Mouse (Mus musculus) intestine, postnatal 0 days (tissue): ENCODE measurements at regions not wholly inside any gene's neighbourhood (a gene's known extent, or its start where the extent isn't known, plus 50 kb on each side); places are given as distances from the start of the nearest gene placed in this dataset.

Experiments used
- ATAC-seq: fragments of 200-750 bp; cut with Nextera tagmentation; 2 replicates; pipeline ENCODE4 v1.8.0; 2017; ENCODE audit warnings: mild to moderate bottlenecking, moderate TSS enrichment, moderate library complexity
- H3K27ac ChIP-seq: fragments of 300-500 bp; sonication (generic); 2 replicates; pipeline ENCODE4 v1.5.1; 2014; ENCODE audit warnings: mild to moderate bottlenecking, low read depth, low read length, moderate library complexity
- H3K27me3 ChIP-seq: fragments of 300-500 bp; sonication (generic); replicated peaks from 2 replicates; pipeline ENCODE4 v1.6.1; 2014; ENCODE audit warnings: low read length, mixed read lengths; ENCODE audit not compliant: control insufficient read depth, insufficient read depth
- H3K36me3 ChIP-seq: fragments of 300-500 bp; sonication (generic); 2 replicates; pipeline ENCODE4 v1.6.1; 2014; ENCODE audit warnings: mild to moderate bottlenecking, moderate library complexity; ENCODE audit not compliant: control insufficient read depth, insufficient read depth
- H3K4me1 ChIP-seq: fragments of 300-500 bp; sonication (generic); replicated peaks from 2 replicates; pipeline ENCODE4 v1.6.1; 2014; ENCODE audit warnings: antibody characterized with exemption, low read length, mixed read lengths; ENCODE audit not compliant: control insufficient read depth, insufficient read depth
- H3K4me2 ChIP-seq: fragments of 300-500 bp; sonication (generic); replicated peaks from 2 replicates; pipeline ENCODE4 v1.6.1; 2014; ENCODE audit warnings: low read depth, mild to moderate bottlenecking, moderate library complexity
- H3K4me3 ChIP-seq: fragments of 300-500 bp; sonication (generic); 2 replicates; pipeline ENCODE4 v1.5.1; 2014; ENCODE audit warnings: low read depth, low read length
- H3K9ac ChIP-seq: fragments of 300-500 bp; sonication (generic); 2 replicates; pipeline ENCODE4 v1.6.1; 2014; ENCODE audit warnings: mild to moderate bottlenecking, low read depth, low read length
- H3K9me3 ChIP-seq: fragments of 300-500 bp; sonication (generic); 2 replicates; pipeline ENCODE4 v1.6.1; 2016; ENCODE audit warnings: mixed run types; ENCODE audit not compliant: control insufficient read depth
- CTCF ChIP-seq: sonication (generic); IDR thresholded peaks from 2 replicates; pipeline ENCODE4 v1.5.1; 2016; ENCODE audit warnings: low read depth, mild to moderate bottlenecking, control low read depth, antibody characterized with exemption, moderate library complexity
- WGBS: fragments of 180-500 bp; shearing (Covaris S2); extraction: QIAGEN DNeasy Blood & Tissue Kit; methylation state at CpG from one replicate; pipeline ENCODE4 v1.1.7; 2014; 5-methylcytosine and 5-hydroxymethylcytosine counted together

DNA sequence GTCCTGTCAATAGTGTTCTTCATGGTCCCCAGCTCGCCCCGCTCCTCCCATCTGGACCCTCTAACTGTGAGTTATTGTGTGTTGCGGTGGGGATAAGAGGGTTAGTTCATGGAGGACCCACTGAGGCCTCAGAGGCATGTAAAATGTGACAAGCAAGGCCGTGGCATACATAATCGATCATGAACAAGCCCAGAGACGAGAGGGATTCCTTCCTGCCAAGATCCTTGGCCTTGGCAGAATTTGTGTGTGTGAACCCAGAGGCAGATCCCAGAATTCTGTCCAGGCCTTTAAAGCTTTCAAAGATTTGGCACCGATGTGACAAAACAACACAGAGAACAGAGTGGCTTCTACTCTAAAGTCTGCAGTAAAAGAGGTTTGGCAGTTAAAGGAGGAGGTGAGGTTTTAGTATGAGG lies 146.4 kb upstream of the Spdye4c start:
- 87% methylated on average over 7 of the region's 7 CpGs for WGBS
- H3K4me3 ChIP-seq, result no peak overlapping the region
- no peaks in the 10 kb centered on the region for H3K9me3 ChIP-seq
- H3K27ac ChIP-seq, result no peak overlapping the region
- no peak overlapping the region for H3K4me2 ChIP-seq
- no peaks in the 10 kb centered on the region for H3K27me3 ChIP-seq
- no peak for TF ChIP-seq CTCF
- no peaks in the 10 kb centered on the region for H3K36me3 ChIP-seq
- no peak for ATAC-seq
- no peak overlapping the region for H3K9ac ChIP-seq
- H3K4me1 ChIP-seq, result no peaks in the 10 kb centered on the region

DNA sequence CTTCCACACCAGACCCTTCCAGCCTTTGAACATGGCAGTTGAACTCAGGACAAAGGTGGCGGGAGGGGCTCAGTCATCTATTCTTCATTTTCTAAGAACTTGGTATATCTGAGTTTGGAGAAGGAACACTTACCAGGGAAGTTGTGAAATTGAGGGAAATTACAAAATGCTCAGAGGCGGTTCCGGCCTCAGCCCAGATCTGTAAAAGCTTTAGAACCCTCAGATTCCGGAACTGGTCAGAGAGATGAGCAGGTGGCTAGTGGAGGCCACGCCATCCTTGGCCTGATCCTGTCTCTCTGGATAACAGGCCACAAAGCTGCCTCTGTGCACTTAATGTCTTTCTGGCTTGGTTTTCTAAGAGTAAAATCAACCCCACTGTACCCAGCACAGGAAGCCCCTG lies 145.6 kb upstream of the Spdye4c start:
- no peaks in the 10 kb centered on the region for H3K4me1 ChIP-seq
- WGBS, result 98% methylated on average over 5 of the region's 5 CpGs
- H3K27ac ChIP-seq, result no peak overlapping the region
- no peak overlapping the region for H3K4me2 ChIP-seq
- no peaks in the 10 kb centered on the region for H3K36me3 ChIP-seq
- no peak for TF ChIP-seq CTCF
- no peak overlapping the region for H3K9ac ChIP-seq
- H3K9me3 ChIP-seq, result no peaks in the 10 kb centered on the region
- no peaks in the 10 kb centered on the region for H3K27me3 ChIP-seq
- H3K4me3 ChIP-seq, result no peak overlapping the region
- no peak for ATAC-seq

- Histone ChIP-seq H3K36me3 (no peaks in the 10 kb centered on the region), H3K27me3 (no peaks in the 10 kb centered on the region), H3K4me2 (no peak overlapping the region), H3K9ac (no peak overlapping the region), H3K4me1 (no peaks in the 10 kb centered on the region), H3K4me3 (no peak overlapping the region), H3K9me3 (no peaks in the 10 kb centered on the region), H3K27ac (no peak overlapping the region)
- ATAC-seq, result no peak
- 78% methylated on average over 3 of the region's 3 CpGs for WGBS
- TF ChIP-seq CTCF, result no peak
Measured at GRCm38 (mm10) chr2:128449294-128449693, 141.7 kb upstream of the Spdye4c start.

GRCm38 (mm10) chr2:128450045-128450444 lies 141.0 kb upstream of the Spdye4c start:
- H3K4me1 ChIP-seq, result no peaks in the 10 kb centered on the region
- no peak overlapping the region for H3K9ac ChIP-seq
- 91% methylated on average over 4 of the region's 4 CpGs for WGBS
- no peaks in the 10 kb centered on the region for H3K27me3 ChIP-seq
- H3K9me3 ChIP-seq, result no peaks in the 10 kb centered on the region
- H3K36me3 ChIP-seq, result no peaks in the 10 kb centered on the region
- no peak overlapping the region for H3K27ac ChIP-seq
- no peak for ATAC-seq
- no peak overlapping the region for H3K4me3 ChIP-seq
- TF ChIP-seq CTCF, result no peak
- no peak overlapping the region for H3K4me2 ChIP-seq

GRCm38 (mm10) chr2:128451554-128452239 lies 139.3 kb upstream of the Spdye4c start:
- Histone ChIP-seq H3K9me3 (no peaks in the 10 kb centered on the region), H3K27me3 (no peaks in the 10 kb centered on the region), H3K4me1 (no peaks in the 10 kb centered on the region), H3K27ac (no peak overlapping the region), H3K36me3 (no peaks in the 10 kb centered on the region), H3K9ac (no peak overlapping the region), H3K4me3 (no peak overlapping the region), H3K4me2 (no peak overlapping the region)
- TF ChIP-seq CTCF, result no peak
- WGBS, result 73% methylated on average over 5 of the region's 5 CpGs
- no peak for ATAC-seq

GRCm38 (mm10) chr2:128452582-128452981 lies 138.4 kb upstream of the Spdye4c start:
- no peak for TF ChIP-seq CTCF
- Histone ChIP-seq H3K9me3 (no peaks in the 10 kb centered on the region), H3K4me1 (no peaks in the 10 kb centered on the region), H3K27me3 (no peaks in the 10 kb centered on the region), H3K36me3 (no peaks in the 10 kb centered on the region), H3K27ac (no peak overlapping the region), H3K4me2 (no peak overlapping the region), H3K9ac (no peak overlapping the region), H3K4me3 (no peak overlapping the region)
- ATAC-seq, result no peak
- 85% methylated on average over 1 of the region's 1 CpGs for WGBS

DNA sequence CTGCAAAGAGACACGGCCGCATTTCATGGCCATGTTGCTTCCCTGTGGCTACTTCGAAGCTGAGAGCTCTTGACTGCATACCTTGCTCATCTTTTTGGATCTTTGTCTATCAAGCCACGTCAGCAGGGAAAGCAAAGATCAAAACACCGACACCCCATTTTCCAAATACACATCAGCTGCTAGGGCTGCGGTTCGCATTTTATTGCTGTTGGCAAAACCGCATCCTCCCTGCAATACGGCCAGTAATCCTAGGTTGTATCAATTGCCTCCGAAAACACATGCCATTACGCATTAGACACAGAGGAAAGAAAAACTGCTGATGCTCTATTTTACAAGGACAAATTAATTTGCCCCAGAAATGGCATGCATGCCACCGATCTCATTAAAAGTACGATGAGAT lies 136.5 kb upstream of the Spdye4c start:
- no peak overlapping the region for H3K9ac ChIP-seq
- WGBS, result 80% methylated on average over 13 of the region's 13 CpGs
- no peak for TF ChIP-seq CTCF
- no peaks in the 10 kb centered on the region for H3K4me1 ChIP-seq
- H3K4me3 ChIP-seq, result no peak overlapping the region
- no peaks in the 10 kb centered on the region for H3K27me3 ChIP-seq
- ATAC-seq, result no peak
- no peaks in the 10 kb centered on the region for H3K36me3 ChIP-seq
- no peak overlapping the region for H3K27ac ChIP-seq
- H3K9me3 ChIP-seq, result no peaks in the 10 kb centered on the region
- no peak overlapping the region for H3K4me2 ChIP-seq
